Mouse (Mus musculus) testis, adult 2 months (tissue): ENCODE data around the gene Mlf2. TPM values are rescaled to one million over a fixed set of nuclear protein-coding genes. Genes with fewer than 3 reads are reported as not detected.

ENCODE experiments used
- H3K27ac ChIP-seq: fragments of 200-500 bp; 2 replicates; pipeline ENCODE4 v1.5.1; 2012; ENCODE audit warnings: low read depth, low read length; ENCODE audit not compliant: control insufficient read depth, insufficient read depth
- H3K27me3 ChIP-seq: fragments of 200-500 bp; 2 replicates; pipeline ENCODE4 v1.6.1; 2012; ENCODE audit warnings: mild to moderate bottlenecking, low read length, moderate library complexity; ENCODE audit not compliant: control insufficient read depth, insufficient read depth
- H3K36me3 ChIP-seq: fragments of 200-500 bp; 2 replicates; pipeline ENCODE4 v1.6.1; 2012; ENCODE audit warnings: mild to moderate bottlenecking, low read length; ENCODE audit not compliant: control insufficient read depth, insufficient read depth
- H3K4me1 ChIP-seq: fragments of 200-500 bp; 2 replicates; pipeline ENCODE4 v1.6.1; 2012; ENCODE audit warnings: low read length; ENCODE audit not compliant: control insufficient read depth, insufficient read depth
- H3K4me3 ChIP-seq: fragments of 200-500 bp; 2 replicates; pipeline ENCODE4 v1.5.1; 2012; ENCODE audit warnings: low read depth, mild to moderate bottlenecking, low read length, moderate library complexity, mixed read lengths; ENCODE audit not compliant: control insufficient read depth
- CTCF ChIP-seq: fragments of 200-500 bp; IDR thresholded peaks from 2 replicates; pipeline ENCODE4 v1.5.1; 2012; ENCODE audit warnings: low read depth, mild to moderate bottlenecking, inconsistent platforms, low read length, moderate library complexity; ENCODE audit not compliant: control insufficient read depth, insufficient read depth, insufficient replicate concordance
- POLR2A ChIP-seq: fragments of 200-500 bp; IDR thresholded peaks from 2 replicates; pipeline ENCODE4 v1.6.1; 2012; ENCODE audit warnings: low read depth, mild to moderate bottlenecking, inconsistent platforms, low read length, moderate library complexity; ENCODE audit not compliant: control insufficient read depth
- polyA plus RNA-seq: library from polyadenylated mRNA; depleted of rRNA; stranded (reverse); fragments of >200 nt; gene quantifications from 2 replicates; pipeline ENCODE4 v1.2.3, GENCODE M21; 2012

Mlf2 gene
- polyA plus RNA-seq, 1 experiment, result 75.4 TPM

GRCm38 (mm10) chr6:124904161-124904981 is 26.8 kb upstream of the Mlf2 start:
- H3K27ac ChIP-seq, result peak overlapping the region; percentile 86
- no peaks in the 10 kb centered on the region for H3K36me3 ChIP-seq
- peaks cover 19% of the 10 kb centered on the region for H3K4me1 ChIP-seq
- peak overlapping the region; percentile 73 for H3K4me3 ChIP-seq
- TF ChIP-seq POLR2A (no peak), CTCF (no peak)
- H3K27me3 ChIP-seq, result no peaks in the 10 kb centered on the region

DNA sequence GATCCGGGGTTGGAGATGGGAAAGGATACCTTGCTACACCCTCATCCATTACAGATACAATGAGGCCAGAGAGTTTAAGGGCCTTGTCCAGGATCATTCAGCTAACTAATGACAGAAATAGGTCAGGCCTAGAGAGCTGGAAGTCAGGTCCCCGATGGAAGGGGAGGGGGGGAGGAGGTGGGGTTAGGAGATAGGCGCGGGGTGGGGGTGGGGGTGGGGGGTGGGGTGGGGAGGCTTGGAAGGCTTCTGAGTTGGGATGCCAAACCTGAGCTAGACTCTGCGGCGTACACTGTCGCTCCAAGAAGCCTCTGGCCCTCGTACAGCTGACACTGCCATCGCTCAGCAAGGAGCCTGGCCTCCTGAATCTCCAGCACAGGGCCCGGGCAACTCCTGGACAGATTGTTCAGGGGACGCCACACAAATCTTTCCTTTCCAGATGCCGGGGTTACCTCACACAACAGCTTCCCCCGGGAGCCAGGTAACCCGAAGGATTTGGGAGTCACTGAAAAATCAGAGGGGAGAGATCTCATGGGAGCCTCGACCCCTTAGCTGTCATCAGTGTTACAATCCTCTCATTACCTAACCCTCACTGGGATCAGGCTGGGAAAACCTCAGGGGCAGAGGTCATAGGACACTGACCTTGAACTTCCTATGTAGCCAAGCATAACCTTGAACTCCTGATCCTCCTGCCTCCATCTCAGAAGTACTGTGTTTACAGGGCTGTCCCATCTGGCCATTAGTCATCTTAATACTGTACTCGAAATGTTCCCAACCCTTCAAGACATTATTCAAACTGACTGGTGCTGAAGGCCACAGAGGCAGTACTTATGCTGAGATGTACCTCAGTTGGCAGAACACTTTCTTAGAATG is 26.0 kb upstream of the Mlf2 start:
- Histone ChIP-seq H3K27ac (no peak overlapping the region), H3K4me3 (no peak overlapping the region), H3K36me3 (no peaks in the 10 kb centered on the region), H3K4me1 (peaks cover 26% of the 10 kb centered on the region), H3K27me3 (no peaks in the 10 kb centered on the region)
- no peak for TF ChIP-seq POLR2A
- no peak for TF ChIP-seq CTCF

GRCm38 (mm10) chr6:124907767-124908166 is 23.4 kb upstream of the Mlf2 start:
- peaks cover 27% of the 10 kb centered on the region for H3K4me1 ChIP-seq
- no peak overlapping the region for H3K27ac ChIP-seq
- H3K27me3 ChIP-seq, result no peaks in the 10 kb centered on the region
- TF ChIP-seq CTCF (no peak), POLR2A (no peak)
- H3K4me3 ChIP-seq, result no peak overlapping the region
- H3K36me3 ChIP-seq, result no peaks in the 10 kb centered on the region

DNA sequence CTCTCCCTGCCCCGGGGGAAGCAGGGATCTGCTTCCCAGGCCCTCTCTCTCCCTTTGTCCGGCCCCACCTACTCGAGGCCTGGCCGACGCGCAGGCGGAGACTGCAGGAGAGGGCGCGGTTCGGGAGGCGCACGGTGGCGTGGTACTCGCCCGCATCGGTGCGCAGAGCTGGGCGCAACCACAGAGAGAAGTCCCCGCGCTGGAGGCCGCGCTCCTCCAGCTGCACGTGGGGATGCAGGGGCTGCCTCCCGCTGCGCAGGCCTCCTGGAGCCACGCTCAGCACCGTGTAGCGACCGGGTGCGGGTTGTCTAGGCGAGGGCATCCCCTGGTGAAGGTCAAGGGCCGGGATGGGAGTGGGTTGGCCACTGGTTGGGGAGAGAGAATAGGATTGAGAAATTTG is 21.2 kb upstream of the Mlf2 start:
- H3K27ac ChIP-seq, result no peak overlapping the region
- peak overlapping the region; percentile 22 for H3K4me3 ChIP-seq
- TF ChIP-seq CTCF, result no peak
- no peak for TF ChIP-seq POLR2A
- H3K27me3 ChIP-seq, result no peaks in the 10 kb centered on the region
- peaks cover 19% of the 10 kb centered on the region for H3K4me1 ChIP-seq
- no peaks in the 10 kb centered on the region for H3K36me3 ChIP-seq

- H3K4me1 ChIP-seq, result peaks cover 23% of the 10 kb centered on the region
- H3K27me3 ChIP-seq, result no peaks in the 10 kb centered on the region
- H3K4me3 ChIP-seq, result no peak within 1 kb of the TSS
- H3K36me3 ChIP-seq, result no peaks in the 10 kb centered on the region
- no peak within 1 kb of the TSS for H3K27ac ChIP-seq
- TF ChIP-seq POLR2A (no peak), CTCF (no peak)
Observed at GRCm38 (mm10) chr6:124911533-124912218, 19.5 kb upstream of the Mlf2 start, which contains the start of gene Lag3. Lag3 (minus strand) TSS chr6:124911705.

DNA sequence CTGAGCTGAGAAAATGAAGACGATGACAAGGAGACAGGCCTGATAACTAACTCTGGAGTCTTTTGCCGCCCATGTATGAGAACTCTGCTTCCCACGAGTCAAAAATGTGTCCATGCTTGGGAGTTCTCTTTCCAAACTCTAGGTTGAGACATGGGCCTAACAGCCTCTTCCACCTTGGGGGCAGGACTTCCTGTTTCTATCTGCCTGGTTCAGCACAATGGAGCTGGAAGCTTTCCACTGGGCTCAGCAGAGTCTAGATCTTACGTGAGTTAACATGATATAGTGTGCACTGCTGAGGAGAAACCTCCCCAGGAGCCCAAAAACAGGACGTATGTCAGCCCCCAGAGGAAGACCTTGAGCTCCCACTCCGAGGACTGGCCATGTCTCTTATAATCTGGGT is 18.0 kb upstream of the Mlf2 start:
- TF ChIP-seq POLR2A, result no peak
- no peak for TF ChIP-seq CTCF
- Histone ChIP-seq H3K27me3 (peaks cover 5% of the 10 kb centered on the region), H3K4me1 (peaks cover 23% of the 10 kb centered on the region), H3K36me3 (no peaks in the 10 kb centered on the region), H3K27ac (no peak overlapping the region), H3K4me3 (no peak overlapping the region)

GRCm38 (mm10) chr6:124913721-124914285 is 17.4 kb upstream of the Mlf2 start:
- Histone ChIP-seq H3K27me3 (peaks cover 5% of the 10 kb centered on the region), H3K27ac (no peak overlapping the region), H3K4me1 (peaks cover 25% of the 10 kb centered on the region), H3K36me3 (no peaks in the 10 kb centered on the region), H3K4me3 (no peak overlapping the region)
- no peak for TF ChIP-seq POLR2A
- no peak for TF ChIP-seq CTCF
